Mouse (Mus musculus): ENCODE data around the gene Cd79b.
"Not testable (repeated sequence)": the region's sequence is repeated elsewhere in the genome, so short reads cannot be mapped to it uniquely, and the experiment has no call there.

Cd79b gene

GRCm38 (mm10) chr11:106314333-106314812, at the start of gene Cd79b:
Gene Cd79b, minus strand, starts transcription at chr11:106314762.
- DNase-seq: no peak

- no peak for DNase-seq
These were observed 44.8 kb upstream of the Cd79b start for GRCm38 (mm10) chr11:106359350-106359749.

GRCm38 (mm10) chr11:106355382-106356128, 41.0 kb upstream of the Cd79b start:
- peak; percentile 53 for DNase-seq

GRCm38 (mm10) chr11:106354181-106354580, 39.6 kb upstream of the Cd79b start:
- DNase-seq: no peak

- no peak for DNase-seq
These were observed 38.6 kb upstream of the Cd79b start, which contains the start of gene Scn4a for GRCm38 (mm10) chr11:106353188-106353587. Gene Scn4a, minus strand, starts transcription at chr11:106353288.

- no peak for DNase-seq
These were observed 37.4 kb upstream of the Cd79b start for GRCm38 (mm10) chr11:106351941-106352340.

GRCm38 (mm10) chr11:106351253-106351652, 36.7 kb upstream of the Cd79b start:
- DNase-seq: no peak

GRCm38 (mm10) chr11:106350853-106351252, 36.3 kb upstream of the Cd79b start:
- peak; percentile 50 for DNase-seq

- no peak for DNase-seq
These were observed 35.2 kb upstream of the Cd79b start for GRCm38 (mm10) chr11:106349772-106350171.

GRCm38 (mm10) chr11:106344910-106345309, 30.3 kb upstream of the Cd79b start:
- DNase-seq: no peak

- DNase-seq: no peak
These were observed 26.5 kb upstream of the Cd79b start for GRCm38 (mm10) chr11:106340990-106341520.

- not testable (repeated sequence) for DNase-seq
These were observed 24.8 kb upstream of the Cd79b start for GRCm38 (mm10) chr11:106339323-106339722.

GRCm38 (mm10) chr11:106338870-106339269, 24.3 kb upstream of the Cd79b start:
- no peak for DNase-seq

GRCm38 (mm10) chr11:106338029-106338428, 23.5 kb upstream of the Cd79b start:
- DNase-seq: no peak

- DNase-seq: no peak
These were observed 19.5 kb upstream of the Cd79b start for GRCm38 (mm10) chr11:106334066-106334465.

GRCm38 (mm10) chr11:106332458-106332857, 17.9 kb upstream of the Cd79b start:
- DNase-seq: no peak

GRCm38 (mm10) chr11:106329682-106330081, 15.1 kb upstream of the Cd79b start:
- peak; percentile 75 for DNase-seq

GRCm38 (mm10) chr11:106329128-106329527, 14.6 kb upstream of the Cd79b start:
- no peak for DNase-seq

- no peak for DNase-seq
These were observed 14.0 kb upstream of the Cd79b start for GRCm38 (mm10) chr11:106328521-106328920.

GRCm38 (mm10) chr11:106326475-106326874, 11.9 kb upstream of the Cd79b start:
- no peak for DNase-seq

GRCm38 (mm10) chr11:106325566-106326206, 11.1 kb upstream of the Cd79b start:
- peak; percentile 82 for DNase-seq

- DNase-seq: peak; percentile 45
These were observed 10.3 kb upstream of the Cd79b start for GRCm38 (mm10) chr11:106324858-106325257.

GRCm38 (mm10) chr11:106318406-106319366, 4.1 kb upstream of the Cd79b start:
- peak; percentile 52 for DNase-seq

All from lung, postnatal 10 days (tissue).